Mouse (Mus musculus): ENCODE results near the gene Tbx15.

- TF ChIP-seq CTCF (IDR thresholded peaks at IDR 0.05; ENCODE audit: control insufficient read depth, insufficient read depth, insufficient replicate concordance, low read depth, low read length) (no peak), POLR2A (IDR thresholded peaks at IDR 0.05; ENCODE audit: control insufficient read depth, low read depth, low read length) (no peak)
Measured at GRCm38 (mm10) chr3:99246629-99247028, 6.4 kb downstream of the Tbx15 start.
